Mouse (Mus musculus) retina, embryonic 14.5 days (tissue): ENCODE measurements around the gene Nlk.
"Not testable (repeated sequence)": the region's sequence is repeated elsewhere in the genome, so short reads cannot be mapped to it uniquely, and the experiment has no call there.

Experiments
- DNase-seq: peaks from one replicate; pipeline ENCODE4 v3.0.0-alpha.2; 2015; ENCODE audit warnings: low spot score

Nlk gene

GRCm38 (mm10) chr11:78544449-78545111 is 152.6 kb downstream of the Nlk start:
- no peak for DNase-seq

GRCm38 (mm10) chr11:78540358-78540757 is 156.8 kb downstream of the Nlk start:
- DNase-seq, result no peak

- DNase-seq, result no peak
Observed at GRCm38 (mm10) chr11:78536690-78537084, 160.5 kb downstream of the Nlk start.

- peak; percentile 99 for DNase-seq
Observed at GRCm38 (mm10) chr11:78536080-78536689, 161.0 kb downstream of the Nlk start, which contains the start of the genes Tnfaip1 and Ift20. TSS of gene Tnfaip1 (minus strand) at chr11:78536332. TSS of gene Ift20 (plus strand) at chr11:78536361.

- DNase-seq, result peak; percentile 61
Observed at GRCm38 (mm10) chr11:78535376-78536079, 161.6 kb downstream of the Nlk start.

- DNase-seq, result no peak
Observed at GRCm38 (mm10) chr11:78534516-78534915, 162.7 kb downstream of the Nlk start.

- DNase-seq, result not testable (repeated sequence)
Observed at GRCm38 (mm10) chr11:78531515-78531914, 165.7 kb downstream of the Nlk start.

- no peak for DNase-seq
Observed at GRCm38 (mm10) chr11:78531046-78531445, 166.1 kb downstream of the Nlk start.

- DNase-seq, result no peak
Observed at GRCm38 (mm10) chr11:78530001-78530400, 167.2 kb downstream of the Nlk start.

GRCm38 (mm10) chr11:78528714-78529113 is 168.5 kb downstream of the Nlk start:
- no peak for DNase-seq

- DNase-seq, result no peak
Observed at GRCm38 (mm10) chr11:78524838-78525237, 172.3 kb downstream of the Nlk start.

- no peak for DNase-seq
Observed at GRCm38 (mm10) chr11:78523241-78523955, 173.8 kb downstream of the Nlk start.

GRCm38 (mm10) chr11:78522481-78522997 is 174.6 kb downstream of the Nlk start:
- DNase-seq, result peak; percentile 48

- DNase-seq, result no peak
Observed at GRCm38 (mm10) chr11:78521880-78522279, 175.3 kb downstream of the Nlk start.

GRCm38 (mm10) chr11:78518931-78519330 is 178.2 kb downstream of the Nlk start:
- DNase-seq, result no peak
